Comparison of ENCODE assay signal across 14 mouse cellular contexts in genomic region chr6:118688856-118689255, GRCm38 (mm10).
DNase-seq lines count a peak whose midpoint lies in the region; TF ChIP-seq lines count a peak whose summit lies in the region.
"Had no signal": no experiment of that assay in that cellular context is flagged by ENCODE, and none has a peak within 500 bp of the region (broad histone marks: within the 10 kb centered on the region; RNA-seq: fewer than 3 reads in every experiment).

No protein-coding gene starts in this region.

- H3K4me3 ChIP-seq in gastrocnemius, adult 2 months: no peak overlapping the region
- no peak overlapping the region for H3K4me3 ChIP-seq in kidney, adult 2 months (ENCODE audit: insufficient read depth, low read depth, low read length)
- H3K4me3 ChIP-seq in hindbrain, embryonic 10.5 days: no peak overlapping the region
- H3K4me3 ChIP-seq: hindbrain, embryonic 15.5 days had no signal

- 81% methylated on average over 5 of the region's 5 CpGs for WGBS in kidney, adult 2 months
- 89% methylated on average over 5 of the region's 5 CpGs for WGBS in hindbrain, embryonic 10.5 days

- intact Hi-C loops in gastrocnemius, adult 2 months (cut with DNase I): no loop called here
- intact Hi-C loops in heart, postnatal 14 days (cut with DNase I): no loop called here

- H3K27me3 ChIP-seq in kidney, adult 2 months (replicated peaks; ENCODE audit: control insufficient read depth, insufficient read depth, low read length): no peaks in the 10 kb centered on the region
- no peaks in the 10 kb centered on the region for H3K27me3 ChIP-seq in hindbrain, embryonic 10.5 days (ENCODE audit: insufficient read depth, poor library complexity, severe bottlenecking)
- H3K27me3 ChIP-seq: hindbrain, embryonic 15.5 days had no signal

- TF ChIP-seq CTCF in gastrocnemius, adult 2 months (IDR thresholded peaks at IDR 0.05): no peak
- no peak for TF ChIP-seq CTCF in kidney, adult 2 months (conservative IDR thresholded peaks at IDR 0.05; ENCODE audit: insufficient read depth, insufficient read length, low read depth, low read length)

- no peaks in the 10 kb centered on the region for H3K36me3 ChIP-seq in kidney, adult 2 months (ENCODE audit: control insufficient read depth, insufficient read depth, low read length)
- no peaks in the 10 kb centered on the region for H3K36me3 ChIP-seq in hindbrain, embryonic 10.5 days

- no peak overlapping the region; the same call in 1 of the 2 replicates for H3K27ac ChIP-seq in gastrocnemius, adult 2 months
- H3K27ac ChIP-seq in kidney, adult 2 months (ENCODE audit: insufficient read depth, low read depth, low read length): no peak overlapping the region
- no peak overlapping the region for H3K27ac ChIP-seq in hindbrain, embryonic 10.5 days
- H3K27ac ChIP-seq: hindbrain, embryonic 15.5 days had no signal

- peak; percentile 32 for DNase-seq in gastrocnemius, adult 2 months
- no peak for DNase-seq in gastrocnemius, postnatal 4 days (ENCODE audit: low spot score in 2 of 2)
- DNase-seq in kidney, adult 2 months: peak; percentile 6
- DNase-seq in kidney, adult 11 months: no peak
- DNase-seq in heart, postnatal 14 days: peak; percentile 10 to 18
- no peak for DNase-seq in hindbrain, embryonic 10.5 days (ENCODE audit: low spot score)
- DNase-seq in urinary bladder, postnatal 4 days (ENCODE audit: low spot score in 2 of 2): no peak
- DNase-seq: B cell, adult 2 months; kidney, adult 9 months; kidney, postnatal 14 days; lung, postnatal 4 days; midbrain, embryonic 14.5 days; right cerebral cortex, postnatal 25 days had no signal

- H3K4me1 ChIP-seq in kidney, adult 2 months (ENCODE audit: control insufficient read depth, insufficient read depth, low read length): peaks cover 3% of the 10 kb centered on the region; the same call in 1 of the 2 replicates
- no peaks in the 10 kb centered on the region for H3K4me1 ChIP-seq in hindbrain, embryonic 10.5 days (replicated peaks)
- H3K4me1 ChIP-seq: hindbrain, embryonic 15.5 days had no signal

- no peaks in the 10 kb centered on the region for H3K9me3 ChIP-seq in hindbrain, embryonic 10.5 days
- H3K9me3 ChIP-seq: hindbrain, embryonic 15.5 days had no signal

- no peak for TF ChIP-seq POLR2A in kidney, adult 2 months (IDR thresholded peaks at IDR 0.05; ENCODE audit: low read depth, low read length)

Comparison
In these comparisons a context has a peak if more than half of its experiments do, and no peak if none do; other contexts are left out.
1. DNase-seq: peak in gastrocnemius, adult 2 months (single experiment), kidney, adult 2 months (single experiment) and heart, postnatal 14 days (2 of 2); none in gastrocnemius, postnatal 4 days (0 of 2), kidney, adult 11 months (single experiment), hindbrain, embryonic 10.5 days (single experiment) and urinary bladder, postnatal 4 days (0 of 2).